Mouse (Mus musculus) lung, adult 2 months (tissue): Measurements from ENCODE around the gene Olfr782. TPM values are rescaled to one million over a fixed set of nuclear protein-coding genes. Genes with fewer than 3 reads are reported as not detected.
"Not testable (repeated sequence)": the region's sequence is repeated elsewhere in the genome, so short reads cannot be mapped to it uniquely, and the experiment has no call there.

Experiments used
- DNase-seq: peaks from one replicate; pipeline ENCODE4 v3.0.0; 2022
- H3K4me1 ChIP-seq: fragments of 200-500 bp; 2 replicates; pipeline ENCODE4 v1.6.1; 2011; ENCODE audit warnings: low read length; ENCODE audit not compliant: control insufficient read depth, insufficient read depth
- H3K4me3 ChIP-seq: fragments of 200-500 bp; replicated peaks from 2 replicates; pipeline ENCODE3; 2011; ENCODE audit warnings: low read depth, mild to moderate bottlenecking, control low read depth, low read length; ENCODE audit errors: extremely low read depth
- CTCF ChIP-seq: fragments of 200-500 bp; IDR thresholded peaks from 2 replicates; pipeline ENCODE4 v1.5.1; 2011; ENCODE audit warnings: mild to moderate bottlenecking, low read length, control low read depth; ENCODE audit not compliant: insufficient read depth
- POLR2A ChIP-seq: fragments of 200-500 bp; IDR thresholded peaks from 2 replicates; pipeline ENCODE4 v1.6.1; 2011; ENCODE audit warnings: low read depth, mild to moderate bottlenecking, control low read depth, low read length, borderline replicate concordance; ENCODE audit errors: extremely low read depth
- WGBS: fragments of 180-500 bp; shearing (Covaris S2); methylation state at CpG from one replicate; pipeline ENCODE4 v1.1.7; 2018; 5-methylcytosine and 5-hydroxymethylcytosine counted together
- polyA plus RNA-seq: library from polyadenylated mRNA; depleted of rRNA; stranded (reverse); fragments of >200 nt; gene quantifications from 2 replicates; pipeline ENCODE4 v1.2.3, GENCODE M21; 2012; rRNA removed

Olfr782 gene
- not detected in 2 replicates for polyA plus RNA-seq

DNA sequence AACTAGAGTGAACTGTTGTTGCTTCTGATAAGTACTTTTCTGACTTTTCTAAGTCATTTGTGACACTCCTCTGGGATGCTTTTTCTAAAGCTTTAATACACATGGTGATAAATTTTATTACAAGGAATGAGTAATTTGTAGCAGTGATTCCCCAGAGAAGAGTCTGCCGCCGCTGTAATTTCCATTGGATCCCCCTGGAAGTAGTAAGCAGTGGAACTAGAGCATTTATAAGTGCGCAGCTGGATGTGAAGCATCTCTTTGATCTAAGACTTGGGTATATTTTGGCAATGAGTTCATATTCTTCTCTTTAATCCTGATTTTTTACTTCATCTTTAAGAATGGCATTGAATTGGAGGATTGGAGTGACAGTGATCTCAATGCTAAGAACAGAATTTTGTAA is at the start of gene Olfr782:
Gene Olfr782, plus strand, starts transcription at position 301 of the 400 bp plus-strand sequence.
- no peak for TF ChIP-seq POLR2A
- no peak for TF ChIP-seq CTCF
- WGBS: 87% methylated on average over 3 of the region's 3 CpGs
- no peak within 1 kb of the TSS for H3K4me3 ChIP-seq
- no peak for DNase-seq
- H3K4me1 ChIP-seq: no peaks in the 10 kb centered on the region

DNA sequence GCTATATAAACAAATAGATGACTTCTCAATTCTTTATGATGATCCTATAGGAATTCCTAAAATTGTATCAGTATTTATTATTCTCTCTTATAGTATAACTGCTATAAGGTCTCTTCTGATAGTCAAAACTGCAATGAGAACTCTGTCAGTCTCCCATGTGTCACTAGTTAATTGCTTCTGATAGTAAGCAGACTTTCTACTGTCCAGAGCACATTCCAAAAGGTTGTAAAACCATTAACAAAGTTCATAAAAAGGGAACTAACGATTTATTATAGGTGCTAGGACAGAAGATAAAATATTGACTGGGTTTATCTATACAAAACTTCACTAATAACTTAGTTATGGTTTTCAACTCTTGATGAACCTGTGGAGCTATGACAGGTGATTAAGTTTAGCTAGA is 35.7 kb upstream of the Olfr782 start:
- 37% methylated on average over 1 of the region's 1 CpGs for WGBS
- H3K4me1 ChIP-seq, DNase-seq, H3K4me3 ChIP-seq: not testable (repeated sequence)

- not testable (repeated sequence) for DNase-seq
- 67% methylated on average over 1 of the region's 1 CpGs for WGBS
Measured at GRCm38 (mm10) chr10:129313521-129313920, 35.1 kb upstream of the Olfr782 start.

GRCm38 (mm10) chr10:129317817-129318216 is 30.8 kb upstream of the Olfr782 start, which contains the start of gene Olfr780:
Gene Olfr780, plus strand, starts transcription at chr10:129318117.
- Histone ChIP-seq H3K4me3 (no peak within 1 kb of the TSS), H3K4me1 (no peaks in the 10 kb centered on the region)
- TF ChIP-seq POLR2A (no peak), CTCF (no peak)
- WGBS: 83% methylated on average over 3 of the region's 3 CpGs
- no peak for DNase-seq

More at GRCm38 (mm10) chr10:129313521-129313920, 35.1 kb upstream of the Olfr782 start:
- not testable (repeated sequence) for H3K4me1 ChIP-seq, H3K4me3 ChIP-seq

GRCm38 (mm10) chr10:129328554-129328953 is 20.1 kb upstream of the Olfr782 start, which contains the start of gene Olfr781:
Gene Olfr781, plus strand, starts transcription at chr10:129328854.
- TF ChIP-seq CTCF: no peak
- TF ChIP-seq POLR2A: no peak
- Histone ChIP-seq H3K4me1 (no peaks in the 10 kb centered on the region), H3K4me3 (no peak within 1 kb of the TSS)
- DNase-seq: no peak

DNA sequence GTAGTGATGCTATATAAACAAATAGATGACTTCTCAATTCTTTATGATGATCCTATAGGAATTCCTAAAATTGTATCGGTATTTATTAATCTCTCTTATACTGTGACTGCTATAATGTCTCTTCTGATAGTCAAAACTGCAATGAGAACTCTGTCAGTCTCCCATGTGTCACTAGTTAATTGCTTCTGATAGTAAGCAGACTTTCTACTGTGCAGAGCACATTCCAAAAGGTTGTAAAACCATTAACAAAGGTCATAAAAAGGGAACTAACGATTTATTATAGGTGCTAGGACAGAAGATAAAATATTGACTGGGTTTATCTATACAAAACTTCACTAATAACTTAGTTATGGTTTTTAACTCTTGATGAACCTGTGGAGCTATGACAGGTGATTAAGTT is 3.8 kb downstream of the Olfr782 start:
- 60% methylated on average over 2 of the region's 2 CpGs for WGBS
- H3K4me1 ChIP-seq, DNase-seq, H3K4me3 ChIP-seq: not testable (repeated sequence)

- not testable (repeated sequence) for DNase-seq, H3K4me1 ChIP-seq, H3K4me3 ChIP-seq
- WGBS: 87% methylated on average over 4 of the region's 4 CpGs
Measured at GRCm38 (mm10) chr10:129356496-129356895, 7.8 kb downstream of the Olfr782 start.

GRCm38 (mm10) chr10:129357307-129357706 is 8.7 kb downstream of the Olfr782 start:
- no peak for DNase-seq
- WGBS: 70% methylated on average over 5 of the region's 5 CpGs
- no peaks in the 10 kb centered on the region for H3K4me1 ChIP-seq
- no peak overlapping the region for H3K4me3 ChIP-seq
- TF ChIP-seq CTCF: no peak

DNA sequence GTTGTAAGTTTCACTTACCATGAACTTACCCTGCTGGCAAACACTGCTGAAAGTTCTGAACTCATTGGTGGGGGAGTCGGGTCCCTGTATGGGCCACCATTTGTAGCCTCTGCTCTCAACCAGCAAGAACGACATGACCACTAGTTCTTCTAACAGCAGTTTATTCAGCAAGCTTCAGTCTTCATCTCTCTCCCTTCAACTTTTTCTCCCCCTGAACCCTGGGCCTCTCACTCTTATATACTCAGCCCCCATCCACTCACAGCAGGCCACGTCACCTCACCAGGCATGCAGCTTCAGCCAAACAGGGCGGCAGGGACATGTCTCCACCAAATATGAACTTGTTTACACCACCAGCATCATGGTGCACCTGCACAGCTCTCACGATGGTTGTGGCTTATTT is 25.4 kb downstream of the Olfr782 start:
- 88% methylated on average over 5 of the region's 5 CpGs for WGBS
- DNase-seq, H3K4me3 ChIP-seq, H3K4me1 ChIP-seq: not testable (repeated sequence)

DNA sequence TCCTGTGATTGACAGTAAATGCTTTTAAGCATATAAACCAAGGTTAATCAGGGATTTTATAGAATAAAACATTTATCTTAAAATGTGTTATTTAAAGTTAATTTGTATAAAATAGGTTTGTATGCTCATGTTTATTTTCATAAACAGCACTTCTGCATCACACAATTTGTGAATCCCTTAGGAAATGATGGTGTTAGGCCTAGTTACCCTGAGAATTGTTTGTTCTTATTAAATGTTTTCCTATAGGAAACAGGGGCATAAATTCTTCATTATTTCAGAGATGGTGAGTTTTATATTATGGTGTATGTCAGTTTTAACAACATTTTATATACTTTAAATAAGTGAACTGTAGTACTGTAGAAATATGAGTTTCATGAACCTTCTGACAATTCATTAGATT is 35.1 kb downstream of the Olfr782 start, which contains the start of gene Olfr784:
Gene Olfr784, plus strand, starts transcription at position 301 of the 400 bp plus-strand sequence.
- Histone ChIP-seq H3K4me3 (no peak within 1 kb of the TSS), H3K4me1 (no peaks in the 10 kb centered on the region)
- TF ChIP-seq POLR2A (no peak), CTCF (no peak)
- no peak for DNase-seq

DNA sequence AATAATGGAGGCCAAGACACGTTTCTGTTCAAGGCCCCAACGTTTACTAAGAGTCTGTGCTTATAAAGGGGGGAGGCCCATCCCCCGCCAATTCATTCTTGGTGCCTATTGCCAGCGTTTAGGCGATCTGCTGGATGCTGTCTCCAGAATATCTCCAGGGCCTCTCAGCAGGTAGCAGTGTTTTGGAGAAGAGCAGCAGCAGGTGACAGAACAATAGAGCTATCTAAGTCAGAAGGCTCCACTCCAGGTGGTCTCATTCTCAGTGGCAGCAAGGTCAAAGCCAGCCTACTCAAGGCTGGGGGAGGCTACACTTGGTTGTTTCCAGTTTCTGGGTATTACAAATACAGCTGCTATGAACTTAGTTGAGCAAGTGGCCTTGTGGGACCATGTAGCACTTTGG is 52.2 kb downstream of the Olfr782 start:
- 53% methylated on average over 5 of the region's 5 CpGs for WGBS
- TF ChIP-seq POLR2A (no peak), CTCF (no peak)

More for the DNA sequence above, 52.2 kb downstream of the Olfr782 start:
- Histone ChIP-seq H3K4me1 (no peaks in the 10 kb centered on the region), H3K4me3 (no peak overlapping the region)
- no peak for DNase-seq

Other genes with a start within 250 kb of the Olfr782 start
- gene Olfr768, start 249.5 kb upstream of the Olfr782 start, polyA plus RNA-seq: not detected in 2 replicates
- gene Olfr769, start 231.0 kb upstream of the Olfr782 start, polyA plus RNA-seq: not detected in 2 replicates
- not detected in 2 replicates for gene Olfr770, start 209.9 kb upstream of the Olfr782 start, polyA plus RNA-seq
- not detected in 2 replicates for gene Olfr771, start 184.1 kb upstream of the Olfr782 start, polyA plus RNA-seq
- not detected in 2 replicates for gene Olfr772, start 170.9 kb upstream of the Olfr782 start, polyA plus RNA-seq
- not detected in 2 replicates for gene Olfr773, start 161.4 kb upstream of the Olfr782 start, polyA plus RNA-seq
- gene Olfr774, start 112.6 kb upstream of the Olfr782 start, polyA plus RNA-seq: not detected in 2 replicates
- not detected in 2 replicates for gene Olfr775, start 100.4 kb upstream of the Olfr782 start, polyA plus RNA-seq
- not detected in 2 replicates for gene Olfr776, start 89.7 kb upstream of the Olfr782 start, polyA plus RNA-seq
- not detected in 2 replicates for gene Olfr777, start 77.4 kb upstream of the Olfr782 start, polyA plus RNA-seq
- gene Olfr780, start 30.7 kb upstream of the Olfr782 start, polyA plus RNA-seq: not detected in 2 replicates
- not detected in 2 replicates for gene Olfr781, start 20.0 kb upstream of the Olfr782 start, polyA plus RNA-seq
- gene Olfr784, start 35.2 kb downstream of the Olfr782 start, polyA plus RNA-seq: 0.05 TPM in 1 of 2 replicates, not detected in the other
- not detected in 2 replicates for gene Olfr785, start 56.6 kb downstream of the Olfr782 start, polyA plus RNA-seq
- not detected in 2 replicates for gene Olfr786, start 78.5 kb downstream of the Olfr782 start, polyA plus RNA-seq
- gene Olfr787, start 113.0 kb downstream of the Olfr782 start, polyA plus RNA-seq: not detected in 2 replicates
- not detected in 2 replicates for gene Olfr788, start 122.1 kb downstream of the Olfr782 start, polyA plus RNA-seq
- gene Olfr789, start 135.9 kb downstream of the Olfr782 start, polyA plus RNA-seq: not detected in 2 replicates
- gene Olfr790, start 149.6 kb downstream of the Olfr782 start, polyA plus RNA-seq: not detected in 2 replicates
- gene Olfr791, start 172.9 kb downstream of the Olfr782 start, polyA plus RNA-seq: not detected in 2 replicates
- not detected in 2 replicates for gene Olfr792, start 190.3 kb downstream of the Olfr782 start, polyA plus RNA-seq
- not detected in 2 replicates for gene Olfr794, start 218.8 kb downstream of the Olfr782 start, polyA plus RNA-seq